Mouse (Mus musculus): ENCODE measurements around the gene Klhl26.

DNA sequence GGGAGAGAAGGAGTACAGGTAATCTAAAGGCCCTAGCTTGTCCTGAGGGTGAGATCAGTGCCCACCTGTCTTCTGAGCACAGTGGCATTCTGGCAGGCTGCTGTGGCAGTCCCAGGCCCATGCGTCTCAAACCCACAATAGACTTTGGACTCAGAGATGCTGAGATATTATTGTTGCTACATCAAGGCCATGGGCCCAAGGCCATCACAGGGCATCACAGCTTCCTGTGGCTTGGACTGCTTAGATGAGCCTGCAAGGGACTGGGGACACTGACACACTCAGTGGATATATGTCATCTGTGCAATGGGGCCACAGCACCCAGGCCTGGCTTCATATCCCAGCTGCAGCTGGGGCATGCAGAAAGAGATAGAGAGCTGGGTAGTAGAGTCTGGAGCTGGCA is 19.8 kb downstream of the Klhl26 start:
- TF ChIP-seq POLR2A (IDR thresholded peaks at IDR 0.05; ENCODE audit: insufficient read length, low read depth) (no peak), MAX (IDR thresholded peaks at IDR 0.05; ENCODE audit: low read depth) (no peak), USF1 (IDR thresholded peaks at IDR 0.05; ENCODE audit: low read depth) (no peak), MYOG (IDR thresholded peaks at IDR 0.05; ENCODE audit: control insufficient read depth in 1 of 3, insufficient read depth in 1 of 3, insufficient read length in 2 of 3, low read depth in 2 of 3) (no peak), TCF12 (IDR thresholded peaks at IDR 0.05; ENCODE audit: insufficient read depth, poor library complexity, severe bottlenecking) (no peak), E2F4 (IDR thresholded peaks at IDR 0.05; ENCODE audit: insufficient read depth) (no peak), POLR2AphosphoS2 (IDR thresholded peaks at IDR 0.05; ENCODE audit: insufficient read length, low read depth) (peak; percentile 31), TCF3 (IDR thresholded peaks at IDR 0.05; ENCODE audit: insufficient read length, low read depth) (no peak)

Data from myocyte (in vitro differentiated cells).